Mouse (Mus musculus): ENCODE measurements around the gene Ceacam10.
"Not testable (repeated sequence)": the region's sequence is repeated elsewhere in the genome, so short reads cannot be mapped to it uniquely, and the experiment has no call there.

Ceacam10 gene

GRCm38 (mm10) chr7:24776918-24777317 lies at the start of gene Ceacam10:
TSS of gene Ceacam10 (plus strand) at chr7:24777206.
- DNase-seq (ENCODE audit: low read depth) = not testable (repeated sequence)

GRCm38 (mm10) chr7:24735970-24736670 lies 40.9 kb upstream of the Ceacam10 start:
- DNase-seq (ENCODE audit: low read depth) = peak; percentile 17

- DNase-seq (ENCODE audit: low read depth) = no peak
Observed at GRCm38 (mm10) chr7:24750695-24751094, 26.3 kb upstream of the Ceacam10 start.

GRCm38 (mm10) chr7:24751610-24752009 lies 25.4 kb upstream of the Ceacam10 start:
- no peak for DNase-seq (ENCODE audit: low read depth)

DNA sequence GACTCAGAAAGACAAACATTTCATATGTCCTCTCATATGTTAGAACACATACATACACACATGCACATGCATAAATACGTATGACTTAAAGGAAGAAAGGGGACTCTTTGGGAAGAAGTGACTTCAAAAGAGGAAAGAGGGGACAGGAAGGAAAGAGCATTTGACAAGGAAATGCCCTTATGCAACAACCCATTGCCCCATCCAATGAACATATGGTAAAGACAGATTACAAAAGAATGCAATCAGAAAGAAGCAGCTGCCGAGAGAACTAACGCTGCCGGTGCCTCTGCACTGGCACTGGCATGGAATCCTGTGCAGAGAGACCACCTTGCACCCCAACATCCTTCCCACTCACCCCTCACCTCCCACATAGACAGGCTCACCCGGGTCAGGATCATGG lies 23.5 kb upstream of the Ceacam10 start:
- no peak for DNase-seq (ENCODE audit: low read depth)

DNA sequence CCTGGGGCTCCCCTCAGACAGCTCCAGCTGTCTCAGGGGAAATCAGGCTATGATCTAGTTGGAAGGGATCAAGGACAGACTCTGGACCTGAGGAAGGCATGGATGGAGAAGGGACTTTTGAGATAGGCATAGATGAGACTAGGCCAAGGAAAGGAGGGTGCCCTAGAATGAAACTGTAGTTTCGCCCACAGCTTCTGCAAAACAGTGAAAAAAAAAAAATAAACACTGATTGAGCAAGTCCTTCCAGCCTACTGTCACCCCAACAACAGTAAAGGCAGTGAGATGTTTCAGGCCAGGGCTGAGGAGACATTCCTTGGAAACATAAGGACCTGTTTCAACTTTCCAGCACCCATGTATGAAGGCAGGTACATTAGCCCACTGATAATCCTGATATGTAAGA lies 18.5 kb upstream of the Ceacam10 start:
- no peak for DNase-seq (ENCODE audit: low read depth)

- DNase-seq (ENCODE audit: low read depth) = no peak
Observed at GRCm38 (mm10) chr7:24760211-24760610, 16.8 kb upstream of the Ceacam10 start, which contains the start of gene Cd177. TSS of gene Cd177 (minus strand) at chr7:24760311.

- DNase-seq (ENCODE audit: low read depth) = no peak
Observed at GRCm38 (mm10) chr7:24761161-24761560, 15.8 kb upstream of the Ceacam10 start.

- no peak for DNase-seq (ENCODE audit: low read depth)
Observed at GRCm38 (mm10) chr7:24762574-24762973, 14.4 kb upstream of the Ceacam10 start.

- DNase-seq (ENCODE audit: low read depth) = no peak
Observed at GRCm38 (mm10) chr7:24771361-24771760, 5.6 kb upstream of the Ceacam10 start.

DNA sequence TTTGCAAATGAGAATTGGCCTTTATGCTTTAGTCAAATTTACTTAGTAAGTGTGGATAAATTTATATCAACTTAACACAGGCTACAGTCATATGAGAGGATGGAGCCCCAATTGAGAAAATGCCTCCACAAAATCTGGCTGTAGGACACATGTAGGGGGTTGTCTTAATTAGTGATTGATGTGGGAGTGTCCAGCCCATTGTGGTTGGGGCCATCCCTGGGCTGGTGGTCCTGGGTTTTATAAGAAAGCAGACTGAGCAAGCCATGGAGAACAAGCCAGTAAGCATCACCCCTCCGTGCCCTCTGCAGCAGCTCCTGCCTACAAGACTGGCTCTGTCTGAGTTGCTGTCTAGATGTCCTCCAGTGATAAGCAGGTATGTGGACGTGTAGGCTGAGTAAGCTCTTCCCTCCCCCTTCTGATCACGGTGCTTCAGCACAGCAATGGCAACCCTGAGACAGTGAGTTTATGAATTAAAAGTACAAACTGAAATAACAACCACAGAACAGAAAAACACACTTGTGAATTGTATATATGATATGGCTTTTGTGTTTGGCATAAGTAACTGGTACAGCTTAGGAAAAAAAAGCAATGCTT lies 3.0 kb upstream of the Ceacam10 start:
- DNase-seq (ENCODE audit: low read depth) = no peak

GRCm38 (mm10) chr7:24776145-24776544 lies 861 bp upstream of the Ceacam10 start:
- DNase-seq (ENCODE audit: low read depth) = no peak

GRCm38 (mm10) chr7:24797918-24798317 lies 20.9 kb downstream of the Ceacam10 start:
- no peak for DNase-seq (ENCODE audit: low read depth)

GRCm38 (mm10) chr7:24802149-24802767 lies 25.3 kb downstream of the Ceacam10 start:
- no peak for DNase-seq (ENCODE audit: low read depth)

DNA sequence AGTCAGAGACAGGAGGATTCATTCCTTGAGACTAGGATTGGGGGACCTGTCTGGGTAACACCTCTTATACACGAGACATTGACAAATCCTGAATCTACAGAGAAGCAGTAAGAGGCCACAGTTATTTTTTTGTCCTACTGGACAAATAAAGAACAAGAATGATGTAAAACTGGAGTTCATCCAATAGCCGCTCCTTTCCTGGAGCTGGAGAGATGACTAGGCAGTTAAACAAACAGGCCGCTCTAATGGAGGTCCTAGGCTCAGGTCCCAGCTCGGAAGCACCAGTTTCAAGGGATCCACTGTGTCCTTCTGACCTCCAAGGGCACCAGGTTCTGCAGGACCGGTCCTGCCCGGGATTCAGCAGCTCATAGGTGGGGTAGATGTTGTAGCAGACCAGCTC lies 27.8 kb downstream of the Ceacam10 start:
- DNase-seq (ENCODE audit: low read depth) = no peak

- DNase-seq (ENCODE audit: low read depth) = no peak
Observed at GRCm38 (mm10) chr7:24809041-24809440, 32.0 kb downstream of the Ceacam10 start.

DNA sequence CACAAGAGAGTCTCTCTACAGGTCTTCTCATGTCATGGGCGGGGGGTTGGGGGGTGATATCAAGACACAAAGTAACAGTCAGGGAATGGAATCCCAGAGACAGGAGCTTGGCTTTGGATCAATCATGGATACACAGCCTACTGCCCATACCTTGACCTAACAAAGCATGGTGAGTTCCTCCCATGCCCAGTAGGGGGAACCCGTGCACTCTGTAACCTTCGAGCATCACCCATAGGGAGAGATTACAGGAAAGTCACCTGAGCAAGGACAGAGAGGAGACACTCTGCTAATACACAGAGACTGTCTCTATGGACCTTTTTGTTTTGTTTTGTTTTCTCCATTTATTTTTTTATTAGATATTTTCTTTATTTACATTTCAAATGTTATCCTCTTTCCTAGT lies 40.5 kb downstream of the Ceacam10 start:
- peak; percentile 77 for DNase-seq (ENCODE audit: low read depth)

DNA sequence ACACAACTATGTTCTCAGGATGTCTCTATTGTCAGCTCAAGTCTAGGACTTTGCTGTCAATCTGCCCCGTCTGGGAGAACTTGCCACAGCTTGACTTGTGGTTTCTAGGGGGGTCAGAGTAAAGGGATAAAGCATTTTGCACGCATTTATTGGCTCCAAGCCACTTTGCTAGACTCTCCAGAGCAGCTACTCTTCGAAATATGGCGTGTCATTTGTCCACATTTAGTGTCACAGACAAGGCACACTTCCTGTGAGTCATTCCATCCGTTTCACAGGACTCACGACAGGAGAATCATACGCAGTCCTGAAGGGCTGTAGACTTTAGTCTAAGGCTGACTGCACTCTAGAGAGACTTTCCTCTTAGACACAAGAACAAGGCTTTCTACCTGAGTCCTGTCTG lies 47.4 kb downstream of the Ceacam10 start:
- no peak for DNase-seq (ENCODE audit: low read depth)

GRCm38 (mm10) chr7:24827181-24827580 lies 50.2 kb downstream of the Ceacam10 start:
- no peak for DNase-seq (ENCODE audit: low read depth)
